Mouse (Mus musculus) R1 (cell line): ENCODE measurements around the gene Gm37240.
A peak's percentile ranks its signal among the peaks of the same experiment; 100 is the strongest.
"Not testable (repeated sequence)": the region's sequence is repeated elsewhere in the genome, so short reads cannot be mapped to it uniquely, and the experiment has no call there.

Experiments
- DNase-seq: peaks from one replicate; pipeline ENCODE4 v3.0.0-alpha.2; 2018; ENCODE audit warnings: low read depth, low spot score

Gene Gm37240

GRCm38 (mm10) chr3:84562911-84563310, 1324.4 kb downstream of the Gm37240 start:
- DNase-seq, result not testable (repeated sequence)

GRCm38 (mm10) chr3:84558301-84558700, 1329.0 kb downstream of the Gm37240 start:
- DNase-seq, result no peak

DNA sequence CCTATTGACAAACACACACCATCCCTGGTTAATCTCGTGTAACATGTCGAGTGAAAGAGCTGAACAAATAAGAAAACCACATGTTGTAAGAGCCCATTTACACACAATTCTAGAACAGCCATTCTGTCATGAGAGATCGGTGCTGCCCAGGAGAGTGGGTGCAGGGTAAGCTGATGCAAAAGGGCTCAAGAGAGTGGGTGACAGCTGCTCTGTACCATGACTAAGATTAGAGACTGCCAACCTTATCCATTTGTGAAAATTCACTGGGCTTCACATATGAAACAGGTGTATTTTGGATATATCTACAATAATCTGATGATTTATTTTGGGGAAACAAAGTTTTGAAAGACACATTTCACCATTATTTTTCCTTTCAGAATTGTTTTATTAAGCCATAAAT, 1331.5 kb downstream of the Gm37240 start:
- DNase-seq, result no peak

- DNase-seq, result peak; percentile 28
These were observed 1340.1 kb downstream of the Gm37240 start for GRCm38 (mm10) chr3:84547177-84547576.

GRCm38 (mm10) chr3:84542450-84542849, 1344.9 kb downstream of the Gm37240 start:
- DNase-seq, result peak; percentile 50

GRCm38 (mm10) chr3:84541881-84542280, 1345.4 kb downstream of the Gm37240 start:
- no peak for DNase-seq

- no peak for DNase-seq
These were observed 1346.7 kb downstream of the Gm37240 start for GRCm38 (mm10) chr3:84540640-84541039.

DNA sequence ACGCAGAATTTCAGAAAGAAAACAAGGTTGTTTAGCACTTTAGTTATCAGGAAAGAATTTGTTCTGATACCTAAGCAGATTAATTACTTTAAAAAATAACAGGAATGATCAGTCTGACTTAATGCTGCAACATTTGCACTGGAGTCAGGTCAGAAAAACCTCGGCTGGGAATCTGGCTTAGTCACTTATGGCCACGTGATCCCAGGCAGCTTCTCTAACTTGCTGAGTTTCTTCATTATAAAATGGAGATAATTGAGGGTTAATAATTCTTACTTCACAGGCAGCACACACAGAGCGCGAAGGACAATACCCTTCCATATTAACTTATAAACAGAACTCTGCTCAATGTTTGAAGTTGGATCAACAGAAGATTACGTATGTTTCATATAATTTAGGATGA, 1350.3 kb downstream of the Gm37240 start:
- DNase-seq, result no peak

DNA sequence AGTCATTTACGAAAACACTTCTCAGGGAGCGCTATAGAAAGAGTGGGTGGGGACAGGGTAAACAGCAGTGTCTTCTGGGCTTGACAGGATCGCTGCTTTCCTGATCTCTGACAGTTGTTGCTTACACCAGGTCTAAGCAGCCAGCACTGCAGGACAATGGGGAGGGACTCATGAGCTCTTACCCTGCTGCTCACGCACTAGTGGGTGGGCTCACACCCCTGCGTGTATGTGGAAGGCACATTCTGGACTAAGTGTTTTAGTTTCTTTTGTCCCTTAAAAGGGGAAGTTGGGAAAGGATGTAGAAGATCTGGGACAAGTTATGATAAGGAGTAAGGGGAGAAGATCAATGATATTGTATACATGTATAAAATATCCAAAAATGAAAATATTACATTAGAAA, 1354.1 kb downstream of the Gm37240 start:
- no peak for DNase-seq

GRCm38 (mm10) chr3:84529021-84529420, 1358.3 kb downstream of the Gm37240 start:
- no peak for DNase-seq

DNA sequence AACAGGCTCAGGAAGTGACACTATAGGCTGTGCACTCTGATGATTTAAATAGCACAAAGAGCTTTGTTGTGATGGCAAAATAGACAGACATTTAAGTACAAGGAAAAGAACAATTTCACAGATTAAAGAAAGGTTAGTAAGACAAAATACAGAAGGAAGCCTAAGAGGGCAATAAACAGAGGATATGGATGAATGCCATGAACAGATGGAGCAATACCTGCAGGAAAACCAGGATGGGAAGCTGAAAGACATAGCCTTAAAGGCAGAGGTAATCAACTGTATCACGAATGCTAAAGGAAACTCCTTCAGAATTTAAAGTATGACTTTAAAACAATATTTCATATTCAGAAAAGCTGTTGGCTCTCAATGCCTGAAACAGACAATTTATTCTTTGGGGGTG, 1362.4 kb downstream of the Gm37240 start:
- no peak for DNase-seq

DNA sequence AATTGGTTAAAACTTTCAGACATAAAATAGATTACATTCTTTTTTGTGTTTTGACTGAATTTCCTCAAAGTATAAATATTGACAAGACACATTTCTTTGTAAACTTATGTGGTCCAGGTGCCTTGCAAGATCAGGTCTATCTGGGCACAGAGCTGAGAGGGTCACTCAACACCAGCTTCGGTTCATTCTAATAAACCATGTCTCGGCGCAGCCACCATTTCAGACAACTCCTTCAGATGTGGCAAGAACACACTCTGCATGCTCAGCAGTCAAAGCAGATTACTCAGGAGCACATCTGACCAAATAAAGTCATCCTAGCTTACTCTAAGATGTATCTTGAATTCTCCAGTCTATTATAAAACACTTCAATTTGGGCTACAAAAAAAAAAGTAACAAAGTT, 1371.2 kb downstream of the Gm37240 start:
- DNase-seq, result no peak

GRCm38 (mm10) chr3:84512774-84513515, 1374.4 kb downstream of the Gm37240 start:
- DNase-seq, result no peak

DNA sequence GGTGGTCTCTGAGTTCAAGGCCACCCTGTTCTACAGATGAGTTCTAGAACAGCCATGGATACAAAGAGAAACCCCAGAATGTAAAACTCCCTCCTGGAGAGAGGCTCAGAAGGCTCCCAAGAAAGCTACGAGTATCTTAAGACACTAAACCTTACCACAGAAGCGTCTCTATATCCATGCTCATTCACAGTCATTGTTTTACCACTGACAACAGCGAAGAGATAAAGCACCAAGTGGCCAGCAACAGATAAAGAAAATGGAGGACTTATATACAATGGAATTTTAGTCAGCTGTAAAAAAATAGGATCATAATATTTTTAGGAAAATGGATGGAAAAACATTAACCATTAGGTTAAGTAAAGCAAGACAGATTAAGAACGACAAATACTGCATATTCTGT, 1382.1 kb downstream of the Gm37240 start:
- no peak for DNase-seq

- no peak for DNase-seq
These were observed 1383.0 kb downstream of the Gm37240 start for GRCm38 (mm10) chr3:84504291-84504690.

DNA sequence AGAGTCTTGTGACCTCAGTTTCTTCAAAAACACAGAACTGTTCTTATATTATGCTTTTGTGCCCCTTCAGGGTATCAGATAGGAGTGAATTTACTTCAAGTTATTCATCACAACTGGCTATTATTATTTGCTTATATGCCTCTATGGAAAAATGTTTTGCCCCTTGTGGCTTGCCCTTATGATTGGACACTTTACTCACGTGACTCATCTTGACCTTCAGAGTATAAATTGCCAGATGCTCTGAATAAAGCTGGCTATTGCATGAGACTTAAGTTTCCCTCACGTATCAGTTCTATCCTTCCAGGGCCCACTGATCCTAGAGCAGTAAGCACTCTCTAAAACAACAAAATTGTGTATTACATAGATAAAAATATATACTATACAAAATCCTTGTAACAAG, 1385.2 kb downstream of the Gm37240 start:
- DNase-seq, result no peak

DNA sequence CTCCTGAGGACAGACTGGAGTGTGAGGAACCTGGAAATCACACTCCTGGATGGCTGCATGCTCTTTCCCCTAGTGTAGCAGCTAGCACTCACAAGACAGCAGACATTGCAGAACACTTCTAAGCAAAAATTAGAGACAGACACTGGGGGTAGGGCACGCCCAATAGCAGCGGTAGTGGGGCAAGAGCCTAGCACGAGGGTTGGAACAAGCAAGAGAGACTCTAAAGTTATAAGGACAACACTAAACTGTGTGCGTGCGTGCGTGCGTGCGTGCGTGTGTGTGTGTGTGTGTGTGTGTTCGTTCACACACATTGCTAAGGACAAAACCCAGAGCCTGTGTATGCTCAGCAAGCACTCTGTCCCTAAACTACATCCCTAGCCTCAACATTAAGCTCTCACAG, 1386.8 kb downstream of the Gm37240 start:
- no peak for DNase-seq

GRCm38 (mm10) chr3:84497718-84498117, 1389.6 kb downstream of the Gm37240 start:
- DNase-seq, result no peak

DNA sequence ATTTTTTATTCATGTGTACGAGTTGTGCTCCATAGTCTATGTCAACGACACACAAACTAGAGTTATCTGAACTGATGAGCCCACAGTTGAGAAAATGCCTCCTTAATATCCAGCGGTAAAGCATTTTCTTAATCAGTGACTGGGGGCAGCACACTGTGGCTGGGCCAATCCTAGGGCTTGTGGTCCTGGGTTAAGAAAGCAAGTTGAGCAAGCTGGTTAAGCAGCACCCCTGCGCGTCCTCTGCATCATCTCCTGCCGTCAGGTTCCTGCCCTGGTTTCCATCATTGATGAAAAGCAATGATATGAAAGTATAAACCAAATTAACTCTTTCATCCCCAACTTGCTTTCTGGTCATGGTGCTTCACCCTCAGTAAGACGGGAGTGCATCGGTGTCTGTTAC, 1394.7 kb downstream of the Gm37240 start:
- DNase-seq, result no peak

- no peak for DNase-seq
These were observed 1395.2 kb downstream of the Gm37240 start for GRCm38 (mm10) chr3:84492148-84492547.

GRCm38 (mm10) chr3:84488716-84489115, 1398.6 kb downstream of the Gm37240 start:
- no peak for DNase-seq

DNA sequence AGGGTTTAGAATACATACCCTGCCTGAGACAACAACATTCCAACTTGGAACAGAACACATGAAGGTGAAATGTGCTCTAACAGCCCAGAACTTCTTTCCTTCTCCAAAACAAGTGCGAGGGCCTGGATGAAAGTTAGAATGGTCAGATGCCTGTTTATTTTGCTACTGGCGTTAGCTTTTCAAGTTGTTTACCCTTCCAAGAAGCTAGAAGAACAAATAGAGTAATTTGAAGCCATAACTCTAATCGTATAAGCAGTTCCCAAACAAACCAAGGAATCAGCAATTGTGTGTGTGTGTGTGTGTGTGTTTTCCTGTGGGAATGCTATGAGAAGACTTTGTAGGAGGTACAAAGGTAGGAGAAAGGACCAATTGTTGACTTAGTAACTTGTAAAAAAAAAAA, 1402.4 kb downstream of the Gm37240 start:
- no peak for DNase-seq

DNA sequence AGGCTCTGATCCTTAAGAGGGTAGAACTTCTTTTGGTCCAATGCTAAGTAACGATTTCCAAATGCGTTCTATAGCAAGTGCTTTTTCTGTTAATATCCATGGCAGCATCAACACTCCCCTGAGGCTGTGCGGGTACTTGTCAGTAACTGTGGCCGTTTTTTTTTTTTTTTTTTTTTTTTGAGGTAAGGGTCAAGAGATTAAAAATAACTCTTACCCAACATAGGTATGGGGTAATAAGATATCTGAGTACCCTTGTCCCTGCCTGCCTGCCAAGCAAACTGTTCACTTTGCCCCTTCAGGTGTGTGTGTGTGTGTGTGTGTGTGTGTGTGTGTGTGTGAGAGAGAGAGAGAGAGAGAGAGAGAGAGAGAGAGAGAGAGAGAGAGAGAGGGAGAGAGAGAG, 1403.0 kb downstream of the Gm37240 start:
- no peak for DNase-seq

DNA sequence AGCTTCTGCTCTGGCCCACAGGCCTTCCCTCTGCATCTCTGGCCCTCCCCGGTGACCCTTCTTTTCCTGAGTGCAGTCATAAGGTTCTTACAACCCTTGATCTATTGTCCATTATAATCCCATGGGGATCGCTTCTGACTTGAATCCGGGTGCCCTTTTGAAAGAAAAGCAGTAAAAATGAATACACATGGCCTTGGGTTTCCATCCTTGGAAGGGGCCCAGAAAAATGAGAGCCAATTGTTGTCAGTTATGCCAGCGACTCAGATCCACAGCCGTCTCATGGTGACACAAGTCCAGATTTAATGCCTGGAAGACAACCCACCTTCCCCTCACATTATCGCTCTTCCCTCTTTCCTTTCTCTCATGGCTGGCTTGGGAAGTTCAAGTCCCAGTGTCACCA, 1405.2 kb downstream of the Gm37240 start:
- no peak for DNase-seq
